Comparison of ENCODE assay signal across 8 mouse cellular contexts in the genomic region with DNA sequence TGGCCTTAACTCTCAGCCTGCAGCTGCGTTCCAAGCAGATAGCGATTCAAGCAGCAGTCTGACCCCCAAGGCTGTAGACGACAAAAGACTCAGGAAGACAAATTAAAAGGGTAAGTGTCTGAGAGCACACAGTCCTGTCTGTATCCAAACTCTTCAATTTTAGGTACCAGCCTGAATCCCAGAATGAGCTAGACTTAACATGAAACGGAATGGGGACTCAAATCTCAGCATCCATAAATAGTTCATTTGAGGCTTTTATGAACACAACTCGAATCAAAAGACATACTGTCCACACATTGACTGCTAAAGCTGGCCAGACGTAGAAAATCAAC. TPM values are rescaled to one million over a fixed set of nuclear protein-coding genes. Genes with fewer than 3 reads are reported as not detected.
DNase-seq lines count a peak whose midpoint lies in the region; ATAC-seq and TF ChIP-seq lines count a peak whose summit lies in the region.

No protein-coding gene starts in this region.

- peak overlapping the region; percentile 76 for H3K4me2 ChIP-seq in heart, embryonic 14.5 days (ENCODE audit: low read length)
- H3K4me2 ChIP-seq in hindbrain, embryonic 11.5 days (replicated peaks; ENCODE audit: low read depth, low read length): peak overlapping the region; percentile 31

- no peak for TF ChIP-seq CTCF in ES-Bruce4 (IDR thresholded peaks at IDR 0.05; ENCODE audit: low read depth, low read length)

- WGBS in heart, embryonic 14.5 days: 3% methylated on average over 6 of the region's 6 CpGs
- WGBS in hindbrain, embryonic 11.5 days: 25% methylated on average over 6 of the region's 6 CpGs
- 36% methylated on average over 6 of the region's 6 CpGs for WGBS in midbrain, embryonic 10.5 days

- no peak for DNase-seq in heart, postnatal 4 days
- DNase-seq in hindbrain, embryonic 11.5 days (ENCODE audit: low spot score): no peak
- no peak for DNase-seq in midbrain, embryonic 10.5 days (ENCODE audit: low spot score)
- no peak for DNase-seq in adrenal gland, postnatal 4 days (ENCODE audit: low spot score in 2 of 2)
- DNase-seq in frontal cortex, postnatal 10 days (ENCODE audit: low spot score in 2 of 2): no peak

- peak overlapping the region; percentile 59 to 60 for H3K4me3 ChIP-seq in heart, embryonic 14.5 days (ENCODE audit: control insufficient read depth in 1 of 2, insufficient read depth in 1 of 2, low read depth in 1 of 2, low read length in 2 of 2)
- no peak overlapping the region for H3K4me3 ChIP-seq in ES-Bruce4 (ENCODE audit: low read depth, low read length)
- peak overlapping the region; percentile 28 for H3K4me3 ChIP-seq in hindbrain, embryonic 11.5 days (ENCODE audit: low read depth, low read length)
- peak overlapping the region; percentile 31 for H3K4me3 ChIP-seq in midbrain, embryonic 10.5 days

- TF ChIP-seq POLR2A in ES-Bruce4 (IDR thresholded peaks at IDR 0.05; ENCODE audit: insufficient read depth, low read length): no peak

- H3K9ac ChIP-seq in heart, embryonic 14.5 days (ENCODE audit: low read length): peak overlapping the region; percentile 84
- 0 out of 2 replicates have a peak overlapping the region, but pooled peaks have one; percentile 14 for H3K9ac ChIP-seq in ES-Bruce4 (ENCODE audit: low read depth, poor library complexity, severe bottlenecking)
- H3K9ac ChIP-seq in hindbrain, embryonic 11.5 days (ENCODE audit: low read depth, low read length): peak overlapping the region; percentile 44

- 0 out of 2 replicates have a peak, but pooled peaks cover 4% of the 10 kb centered on the region for H3K9me3 ChIP-seq in heart, embryonic 14.5 days (ENCODE audit: control insufficient read depth, low read length)
- no peaks in the 10 kb centered on the region for H3K9me3 ChIP-seq in ES-Bruce4 (replicated peaks; ENCODE audit: control insufficient read depth, insufficient read depth, low read length, poor library complexity, severe bottlenecking)
- H3K9me3 ChIP-seq in hindbrain, embryonic 11.5 days (ENCODE audit: control insufficient read depth, low read length): no peaks in the 10 kb centered on the region
- 0 out of 2 replicates have a peak, but pooled peaks cover 3% of the 10 kb centered on the region for H3K9me3 ChIP-seq in midbrain, embryonic 10.5 days (replicated peaks)

- H3K27ac ChIP-seq in heart, embryonic 14.5 days (replicated peaks in 1 of 2; ENCODE audit: control insufficient read depth in 1 of 2, insufficient read depth in 1 of 2, low read depth in 2 of 2, low read length in 2 of 2): peak overlapping the region; percentile 91 to 96
- H3K27ac ChIP-seq in ES-Bruce4 (ENCODE audit: insufficient read depth, low read length): peak overlapping the region; percentile 73
- peak overlapping the region; percentile 84 for H3K27ac ChIP-seq in hindbrain, embryonic 11.5 days (ENCODE audit: low read depth, low read length)
- peak overlapping the region; percentile 78 for H3K27ac ChIP-seq in midbrain, embryonic 10.5 days (replicated peaks)

- peaks cover 12% of the 10 kb centered on the region; the same call in 1 of the 2 replicates for H3K36me3 ChIP-seq in heart, embryonic 14.5 days (ENCODE audit: control insufficient read depth, insufficient read depth, low read length)
- H3K36me3 ChIP-seq in ES-Bruce4 (ENCODE audit: control insufficient read depth, insufficient read depth, low read length, poor library complexity, severe bottlenecking): peaks cover 7% of the 10 kb centered on the region; the same call in 1 of the 2 replicates
- H3K36me3 ChIP-seq in hindbrain, embryonic 11.5 days (ENCODE audit: control insufficient read depth, insufficient read depth, low read length): no peaks in the 10 kb centered on the region
- H3K36me3 ChIP-seq in midbrain, embryonic 10.5 days: 0 out of 2 replicates have a peak, but pooled peaks cover 7% of the 10 kb centered on the region

- no peaks in the 10 kb centered on the region for H3K27me3 ChIP-seq in heart, embryonic 14.5 days (ENCODE audit: control insufficient read depth, insufficient read depth, low read length)
- H3K27me3 ChIP-seq in ES-Bruce4 (ENCODE audit: control insufficient read depth, insufficient read depth, low read length, poor library complexity, severe bottlenecking): no peaks in the 10 kb centered on the region
- no peaks in the 10 kb centered on the region for H3K27me3 ChIP-seq in hindbrain, embryonic 11.5 days (ENCODE audit: control insufficient read depth, insufficient read depth, low read length)
- no peaks in the 10 kb centered on the region for H3K27me3 ChIP-seq in midbrain, embryonic 10.5 days (ENCODE audit: low read depth, poor library complexity, severe bottlenecking)

- ATAC-seq in heart, embryonic 14.5 days (ENCODE audit: insufficient number of reproducible peaks, insufficient read depth, low FRiP score, low read depth): no peak
- peak; percentile 19; the same call in 1 of the 2 replicates for ATAC-seq in hindbrain, embryonic 11.5 days (ENCODE audit: low FRiP score)
- no peak for ATAC-seq in erythroid progenitor cell, adult 5-6 weeks (replicated peaks; ENCODE audit: low FRiP score, poor library complexity, severe bottlenecking)

- TF ChIP-seq EP300 in ES-Bruce4 (IDR thresholded peaks at IDR 0.05; ENCODE audit: insufficient read depth, low read depth, low read length): no peak

- H3K4me1 ChIP-seq in heart, embryonic 14.5 days (ENCODE audit: control insufficient read depth in 2 of 2, insufficient read depth in 2 of 2, low read length in 2 of 2): peaks cover 0 to 4% of the 10 kb centered on the region in 2 experiments; a peak in 1 of 4 replicates
- H3K4me1 ChIP-seq in ES-Bruce4 (ENCODE audit: control insufficient read depth, insufficient read depth, low read length): peaks cover 1% of the 10 kb centered on the region
- peaks cover 7% of the 10 kb centered on the region; the same call in 1 of the 2 replicates for H3K4me1 ChIP-seq in hindbrain, embryonic 11.5 days (replicated peaks; ENCODE audit: control insufficient read depth, insufficient read depth, low read length)
- H3K4me1 ChIP-seq in midbrain, embryonic 10.5 days: peaks cover 40% of the 10 kb centered on the region

RNA-seq across cellular contexts. Expression of a gene that starts 46.4 kb away (rescaled TPM):
- polyA plus RNA-seq in heart, embryonic 14.5 days (2014; fragmentation: Nextera tagmentation; extraction: Ambion mirVana): 55.3 and 60.8 TPM in 2 replicates
- total RNA-seq in heart, postnatal 4 days (2021): 10 to 100 TPM; 29.3 to 31.3 TPM
- 49.5 and 52.1 TPM in 2 replicates for polyA plus RNA-seq in ES-Bruce4 (2011; ENCODE audit: insufficient read depth, insufficient read length, low read depth, missing spikeins)
- polyA plus RNA-seq in hindbrain, embryonic 11.5 days (2014; fragmentation: Nextera tagmentation; extraction: Ambion mirVana): 61.6 and 66.6 TPM in 2 replicates
- 58.4 and 63.5 TPM in 2 replicates for polyA plus RNA-seq in midbrain, embryonic 10.5 days (2016; fragmentation: Nextera tagmentation; extraction: Ambion mirVana)
- total RNA-seq in adrenal gland, postnatal 4 days (2021): 10 to 100 TPM; 54.3 to 57.0 TPM
- 9.4 and 19.7 TPM in 2 replicates for total RNA-seq in erythroid progenitor cell, adult 5-6 weeks (2015; ENCODE audit: low replicate concordance)
- total RNA-seq in erythroid progenitor cell, adult 5-6 weeks (2017; ENCODE audit: low replicate concordance): 3.3 and 7.6 TPM in 2 replicates

RNA-seq across cellular contexts. Expression of a gene that starts 56.2 kb away (rescaled TPM):
- polyA plus RNA-seq in heart, embryonic 14.5 days (2014; fragmentation: Nextera tagmentation; extraction: Ambion mirVana): 16.9 and 18.6 TPM in 2 replicates
- 10 to 100 TPM; 26.9 to 32.3 TPM for total RNA-seq in heart, postnatal 4 days (2021)
- 104 and 113 TPM in 2 replicates for polyA plus RNA-seq in ES-Bruce4 (2011; ENCODE audit: insufficient read depth, insufficient read length, low read depth, missing spikeins)
- 30.8 and 31.8 TPM in 2 replicates for polyA plus RNA-seq in hindbrain, embryonic 11.5 days (2014; fragmentation: Nextera tagmentation; extraction: Ambion mirVana)
- polyA plus RNA-seq in midbrain, embryonic 10.5 days (2016; fragmentation: Nextera tagmentation; extraction: Ambion mirVana): 23.4 and 23.5 TPM in 2 replicates
- 10 to 100 TPM; 51.0 to 51.9 TPM for total RNA-seq in adrenal gland, postnatal 4 days (2021)
- 3.2 and 6.7 TPM in 2 replicates for total RNA-seq in erythroid progenitor cell, adult 5-6 weeks (2015; ENCODE audit: low replicate concordance)
- total RNA-seq in erythroid progenitor cell, adult 5-6 weeks (2017; ENCODE audit: low replicate concordance): 2.1 and 5.3 TPM in 2 replicates

Comparison
In these comparisons a context has a peak if more than half of its experiments do, and no peak if none do; other contexts are left out.
1. H3K9ac ChIP-seq: peak in every context shown above with its lines; median percentile 84 in heart, embryonic 14.5 days; 44 in hindbrain, embryonic 11.5 days; 14 in ES-Bruce4.